ENCODE assay signal across 11 mouse cellular contexts in genomic region chr4:130074761-130075515, GRCm38 (mm10). TPM values are rescaled to one million over a fixed set of nuclear protein-coding genes. Genes with fewer than 3 reads are reported as not detected.
DNase-seq lines count a peak whose midpoint lies in the region; ATAC-seq lines count a peak whose summit lies in the region.
"Had no signal": no experiment of that assay in that cellular context is flagged by ENCODE, and none has a peak within 500 bp of the region (broad histone marks: within the 10 kb centered on the region; RNA-seq: fewer than 3 reads in every experiment).

No protein-coding gene starts in this region.

- WGBS in neural tube, embryonic 14.5 days: 66% methylated on average over 17 of the region's 17 CpGs

- no peak overlapping the region for H3K27ac ChIP-seq in neural tube, embryonic 14.5 days (ENCODE audit: low read depth, low read length)
- H3K27ac ChIP-seq: embryonic facial prominence, embryonic 13.5 days; limb, embryonic 12.5 days; neural tube, embryonic 13.5 days had no signal

- no peak overlapping the region for H3K9ac ChIP-seq in neural tube, embryonic 14.5 days (replicated peaks; ENCODE audit: low read depth, low read length)
- H3K9ac ChIP-seq: embryonic facial prominence, embryonic 13.5 days; limb, embryonic 12.5 days; neural tube, embryonic 13.5 days had no signal

- no peak overlapping the region for H3K4me3 ChIP-seq in neural tube, embryonic 14.5 days (ENCODE audit: low read depth, low read length)
- H3K4me3 ChIP-seq: embryonic facial prominence, embryonic 13.5 days; limb, embryonic 12.5 days; neural tube, embryonic 13.5 days had no signal

- no peaks in the 10 kb centered on the region for H3K36me3 ChIP-seq in neural tube, embryonic 14.5 days (ENCODE audit: control insufficient read depth, insufficient read depth, low read length)
- H3K36me3 ChIP-seq: limb, embryonic 12.5 days; neural tube, embryonic 13.5 days had no signal

- no peak overlapping the region for H3K4me2 ChIP-seq in neural tube, embryonic 14.5 days (ENCODE audit: low read depth, low read length)
- H3K4me2 ChIP-seq: embryonic facial prominence, embryonic 13.5 days; limb, embryonic 12.5 days; neural tube, embryonic 13.5 days had no signal

- DNase-seq in frontal cortex, postnatal 10 days (ENCODE audit: low spot score in 2 of 2): peak; percentile 37 to 51
- no peak for DNase-seq in frontal cortex, postnatal 14 days (ENCODE audit: low spot score in 2 of 2)
- no peak for DNase-seq in neural tube, embryonic 10.5 days (ENCODE audit: extremely low spot score, low spot score)
- peak; percentile 57 for DNase-seq in gastrocnemius, postnatal 25 days
- DNase-seq in skeletal muscle tissue, adult 2 months (ENCODE audit: low read depth, low spot score): peak; percentile 32
- DNase-seq in urinary bladder, postnatal 4 days (ENCODE audit: low spot score in 2 of 2): no peak

- no peaks in the 10 kb centered on the region for H3K27me3 ChIP-seq in neural tube, embryonic 14.5 days (ENCODE audit: control insufficient read depth, insufficient read depth, low read length)

- no peaks in the 10 kb centered on the region for H3K4me1 ChIP-seq in neural tube, embryonic 14.5 days (ENCODE audit: control insufficient read depth, insufficient read depth, low read length)

- peak; percentile 54; the same call in 1 of the 2 replicates for ATAC-seq in neural tube, embryonic 14.5 days (ENCODE audit: low read depth)
- no peak for ATAC-seq in CD4-positive, CD25-positive, alpha-beta regulatory T cell, adult 4 months

- no peaks in the 10 kb centered on the region for H3K9me3 ChIP-seq in neural tube, embryonic 14.5 days (ENCODE audit: control insufficient read depth, low read length)
- H3K9me3 ChIP-seq: embryonic facial prominence, embryonic 13.5 days; limb, embryonic 12.5 days; neural tube, embryonic 13.5 days had no signal

RNA-seq across cellular contexts. Expression of gene Col16a1, which starts 27.3 kb away (rescaled TPM):
- 5.8 and 18.2 TPM in 2 replicates for polyA plus RNA-seq in neural tube, embryonic 14.5 days (2014; fragmentation: Nextera tagmentation; extraction: Ambion mirVana)
- 10 to 100 TPM in 1 of 2 experiments, 1 to 10 TPM in 1; 8.6 to 15.5 TPM for total RNA-seq in gastrocnemius, postnatal 25 days (2021)
- polyA plus RNA-seq in CD4-positive, CD25-positive, alpha-beta regulatory T cell, adult 4 months (2017; shearing (Covaris generic)): not detected

RNA-seq across cellular contexts. Expression of gene Pef1, which starts 27.4 kb away (rescaled TPM):
- 66.2 and 68.3 TPM in 2 replicates for polyA plus RNA-seq in neural tube, embryonic 14.5 days (2014; fragmentation: Nextera tagmentation; extraction: Ambion mirVana)
- 10 to 100 TPM; 28.9 to 30.5 TPM for total RNA-seq in gastrocnemius, postnatal 25 days (2021)
- polyA plus RNA-seq in CD4-positive, CD25-positive, alpha-beta regulatory T cell, adult 4 months (2017; shearing (Covaris generic)): 10 to 100 TPM; 35.0 to 38.4 TPM

Comparison
In these comparisons a context has a peak if more than half of its experiments do, and no peak if none do; other contexts are left out.
1. DNase-seq: peak in frontal cortex, postnatal 10 days (2 of 2), gastrocnemius, postnatal 25 days (single experiment) and skeletal muscle tissue, adult 2 months (single experiment); none in frontal cortex, postnatal 14 days (0 of 2), neural tube, embryonic 10.5 days (single experiment) and urinary bladder, postnatal 4 days (0 of 2).